Mouse (Mus musculus) c-Kit-positive CD71-positive TER-119-positive erythroid progenitor cells, embryonic 14.5 days (primary cell): ENCODE data around the gene Pde4c.

Source experiments
- DNase-seq: peaks from one replicate; pipeline ENCODE4 v3.0.0-alpha.2; 2013; ENCODE audit warnings: low spot score

Gene Pde4c

DNA sequence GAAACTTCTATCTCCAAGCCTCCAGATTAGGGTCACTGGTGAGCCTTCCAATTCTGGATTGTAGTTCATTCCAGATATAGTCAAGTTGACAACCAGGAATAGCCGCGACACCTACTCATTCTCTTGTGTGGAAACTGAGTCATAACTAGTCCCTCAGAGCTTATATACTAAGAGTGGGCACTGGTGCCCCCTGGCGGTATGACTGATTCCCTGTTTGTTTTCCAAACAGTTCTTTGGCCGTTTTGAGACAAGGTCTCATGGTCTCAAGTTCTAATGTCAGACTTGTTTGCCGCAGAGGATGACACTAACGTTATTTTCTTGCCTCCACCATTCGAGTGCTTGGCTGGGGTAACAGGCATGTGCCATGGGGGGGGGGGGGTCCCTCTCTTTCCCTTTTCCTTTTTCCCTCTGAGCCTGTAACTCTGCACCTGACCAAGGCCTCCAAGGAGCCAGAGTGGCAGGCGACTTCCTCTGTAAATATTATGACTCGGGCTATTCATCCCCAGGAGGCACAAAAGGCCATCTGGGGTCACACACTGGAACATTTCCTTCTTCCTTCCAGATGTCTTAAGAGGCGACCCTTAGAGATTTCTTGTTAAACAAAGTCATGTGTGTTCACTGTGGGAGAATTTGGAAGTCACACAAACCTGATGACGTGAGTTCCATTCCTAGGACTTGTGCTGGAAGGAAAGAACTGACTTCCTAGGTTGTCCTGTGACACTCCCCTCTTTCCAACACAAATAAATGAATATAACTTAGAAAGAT is 28.7 kb downstream of the Pde4c start:
- peak; percentile 78 for DNase-seq

DNA sequence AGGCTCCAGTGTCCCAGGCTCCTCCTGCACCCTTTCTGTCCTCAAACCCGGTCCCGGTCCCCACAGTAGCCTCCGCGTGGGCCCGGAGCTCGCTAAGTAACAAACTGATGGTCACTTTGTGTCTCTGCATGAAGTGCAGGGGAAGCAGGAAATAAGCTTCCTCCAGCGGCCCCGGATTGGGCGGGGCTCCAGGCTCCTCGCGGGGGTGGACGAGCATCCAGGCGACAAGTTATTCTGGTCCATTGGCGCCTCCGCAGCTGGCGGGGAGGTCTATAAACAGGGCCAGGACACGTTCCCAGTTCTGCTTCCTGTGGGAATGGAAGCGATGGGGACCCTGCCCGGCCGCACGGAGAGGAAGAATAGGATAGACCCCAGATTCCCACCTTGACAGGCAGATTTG is 29.6 kb downstream of the Pde4c start:
- no peak for DNase-seq

DNA sequence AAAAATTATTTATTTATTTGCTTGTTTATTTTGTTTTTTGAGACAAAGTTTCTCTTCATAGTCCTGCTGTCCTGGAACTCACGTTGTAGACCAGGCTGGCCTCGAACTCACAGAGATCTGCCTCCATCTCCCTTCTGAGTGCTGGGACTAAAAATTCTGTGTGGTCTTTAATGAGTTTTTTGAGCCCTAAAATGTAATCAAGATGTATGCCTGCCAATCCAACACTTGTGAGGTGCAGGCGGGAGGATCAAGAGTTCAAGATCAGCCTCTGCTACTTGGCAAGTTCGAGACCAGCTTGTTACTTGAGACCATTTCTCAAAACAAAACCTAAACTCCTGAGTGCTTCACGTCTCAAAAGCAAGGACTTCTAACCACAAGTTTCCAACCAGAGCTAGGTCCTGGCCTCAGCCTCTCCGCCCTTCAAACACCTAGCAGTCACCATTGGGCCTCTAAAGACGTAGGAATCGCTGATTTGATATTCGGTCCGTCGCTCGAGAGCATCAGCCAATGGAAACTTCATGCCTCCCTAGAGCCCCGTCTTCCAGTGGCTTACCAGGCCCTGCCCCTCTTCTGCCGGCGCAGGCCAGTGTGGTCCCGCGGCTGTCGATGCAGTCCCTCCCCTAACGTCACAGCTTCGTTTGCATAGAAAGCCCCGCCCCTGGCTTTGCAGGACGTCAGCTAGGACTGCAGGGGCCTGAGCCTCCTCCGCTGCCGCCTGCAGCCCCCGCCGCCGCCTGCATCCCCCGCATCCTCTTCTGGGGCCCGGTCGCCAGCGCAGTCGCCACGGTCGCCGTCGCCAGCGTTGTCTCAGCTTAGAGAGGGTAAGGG is 30.7 kb downstream of the Pde4c start, which contains the start of gene Rab3a:
Rab3a (plus strand) TSS at position 637 of the 828 bp plus-strand sequence.
- DNase-seq: peak; percentile 96

DNA sequence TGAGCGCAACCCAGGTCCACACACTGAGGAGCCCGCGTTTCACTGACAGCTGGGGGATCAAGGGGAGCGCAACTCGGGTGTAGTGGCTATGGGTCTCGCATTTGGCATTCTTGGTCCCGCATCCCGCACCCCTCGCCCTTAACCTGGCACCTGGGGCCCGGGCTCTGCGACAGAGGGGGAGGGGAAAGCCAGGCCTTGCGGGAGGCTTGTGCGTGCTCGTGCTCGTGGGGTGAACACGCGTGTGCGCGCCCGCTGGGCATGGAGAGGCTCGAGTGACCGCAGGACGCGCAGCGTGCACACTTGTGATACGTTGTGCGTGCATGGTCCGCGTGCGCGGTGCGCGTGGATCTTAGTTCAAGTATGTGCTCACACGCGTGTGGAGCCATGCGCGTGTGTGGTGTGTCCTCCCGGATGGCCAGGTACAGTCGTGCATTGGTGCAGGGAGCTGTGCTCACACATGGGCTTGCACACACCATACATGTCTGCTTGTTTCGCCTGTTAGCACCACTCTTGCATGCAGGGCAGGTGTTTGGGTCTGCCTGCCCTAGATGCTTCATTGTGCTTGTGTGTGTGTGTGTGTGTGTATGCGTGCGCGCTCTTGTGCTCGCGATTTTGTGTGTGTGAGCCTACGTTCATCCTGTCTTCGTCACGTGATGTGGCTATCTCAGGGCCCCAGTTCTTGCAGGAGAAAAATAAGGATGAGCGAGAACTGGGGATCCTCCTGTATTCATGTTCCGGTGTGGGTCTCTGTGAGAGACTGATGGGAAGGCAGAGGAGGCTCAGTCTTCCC is 31.5 kb downstream of the Pde4c start:
- no peak for DNase-seq

DNA sequence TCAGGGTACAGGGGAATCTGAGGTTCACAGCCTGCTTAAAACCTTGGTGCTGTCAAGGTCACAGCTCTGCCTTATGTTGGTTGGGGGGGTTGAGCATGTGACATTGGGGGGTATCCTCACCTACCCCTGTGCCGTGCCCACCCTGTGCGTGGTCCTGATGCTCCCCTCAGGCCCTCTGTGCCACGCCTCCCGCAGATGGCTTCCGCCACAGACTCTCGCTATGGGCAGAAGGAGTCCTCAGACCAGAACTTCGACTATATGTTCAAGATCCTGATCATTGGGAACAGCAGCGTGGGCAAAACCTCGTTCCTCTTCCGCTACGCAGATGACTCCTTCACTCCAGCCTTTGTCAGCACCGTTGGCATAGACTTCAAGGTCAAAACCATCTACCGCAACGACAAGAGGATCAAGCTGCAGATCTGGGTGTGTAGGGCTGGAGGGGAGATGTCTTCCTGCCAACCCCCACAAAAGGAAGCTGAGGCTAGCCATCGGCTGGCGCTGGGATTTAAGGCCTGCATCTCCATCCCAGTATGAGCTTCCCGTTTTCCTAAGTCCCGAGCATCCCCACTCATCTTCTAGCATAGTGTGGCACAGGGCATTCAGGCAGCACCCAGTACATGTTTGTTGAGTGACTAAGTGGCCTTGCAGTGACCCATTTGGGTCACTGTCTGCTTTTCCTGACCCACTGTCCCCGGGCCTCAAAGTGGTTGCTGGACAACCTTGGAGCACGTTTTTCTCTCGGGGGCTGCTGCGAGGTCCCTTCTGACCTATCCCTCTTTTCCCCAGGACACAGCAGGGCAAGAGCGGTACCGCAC is 32.3 kb downstream of the Pde4c start:
- no peak for DNase-seq

GRCm38 (mm10) chr8:70756476-70757040 is 33.0 kb downstream of the Pde4c start:
- no peak for DNase-seq

GRCm38 (mm10) chr8:70757523-70758307 is 34.2 kb downstream of the Pde4c start:
- DNase-seq: no peak

- DNase-seq: no peak
These were observed 34.7 kb downstream of the Pde4c start for GRCm38 (mm10) chr8:70758308-70758615.

DNA sequence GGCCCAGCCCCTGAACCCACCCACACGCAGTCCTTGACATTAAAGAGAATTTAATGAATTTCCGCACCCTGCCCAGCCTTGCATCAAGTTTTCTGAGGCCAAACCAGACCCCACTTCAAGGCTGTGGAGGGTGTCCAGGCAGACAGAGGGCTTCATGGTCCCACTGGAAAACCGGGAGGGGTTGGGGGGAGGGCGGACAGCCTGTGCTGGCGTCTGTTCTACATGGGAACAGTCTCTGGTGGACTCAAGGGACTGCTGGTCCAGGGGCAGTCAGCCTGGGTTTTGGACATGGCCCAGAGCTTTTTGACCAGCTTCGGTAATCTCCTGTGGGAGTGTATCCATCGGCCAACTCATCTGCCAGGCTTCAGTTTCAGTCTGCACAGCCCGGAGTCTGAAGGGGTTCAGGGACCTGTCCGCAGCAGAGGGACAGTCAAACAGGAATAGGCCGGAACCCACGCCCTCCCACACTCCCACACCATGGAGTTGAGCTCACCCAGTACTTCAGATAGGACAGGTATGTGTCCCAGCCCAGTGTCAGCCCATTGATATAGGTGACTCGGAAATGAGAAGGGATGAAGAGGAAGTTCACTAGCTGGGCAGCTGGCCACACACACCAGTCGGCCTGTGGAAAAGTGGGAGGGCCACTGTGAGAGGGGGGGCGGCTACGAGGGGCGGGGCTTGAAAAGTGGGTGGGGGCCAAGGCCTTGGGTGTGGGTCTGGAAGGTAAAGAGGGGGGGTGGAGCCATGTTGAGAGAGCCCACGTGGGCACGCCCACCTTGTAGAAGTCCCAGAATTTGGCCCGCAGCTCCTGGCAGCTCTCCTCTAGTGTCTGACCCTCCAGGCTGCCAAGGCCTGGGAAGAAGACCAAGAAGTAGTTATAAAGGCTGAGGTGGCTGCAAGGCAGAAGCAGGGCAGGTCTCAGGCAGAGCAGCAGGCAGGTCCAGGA is 35.4 kb downstream of the Pde4c start:
- DNase-seq: no peak

DNA sequence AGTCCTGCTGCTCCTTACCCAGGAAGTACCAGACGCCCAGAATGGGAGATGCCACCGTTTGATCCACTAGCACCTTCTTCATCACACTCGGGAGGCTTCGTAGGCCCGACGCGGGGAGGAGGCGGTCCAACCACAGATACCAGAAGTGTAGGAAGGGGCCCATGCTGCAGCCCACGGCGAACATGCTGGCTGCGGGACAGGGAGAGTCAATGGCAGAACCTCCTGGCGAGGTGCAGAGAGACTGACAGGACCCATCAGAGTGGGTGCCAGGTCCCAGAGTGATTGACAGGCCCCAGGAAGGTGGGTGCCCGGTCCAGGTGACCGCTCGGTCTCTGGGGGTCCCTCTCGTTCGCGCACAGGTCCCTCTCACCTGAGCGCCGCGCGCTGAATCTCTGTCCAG is 36.8 kb downstream of the Pde4c start:
- no peak for DNase-seq

- peak; percentile 99 for DNase-seq
These were observed 37.4 kb downstream of the Pde4c start, which contains the start of gene Mpv17l2 for GRCm38 (mm10) chr8:70760775-70761406. Gene Mpv17l2, minus strand, starts transcription at chr8:70760946.

DNA sequence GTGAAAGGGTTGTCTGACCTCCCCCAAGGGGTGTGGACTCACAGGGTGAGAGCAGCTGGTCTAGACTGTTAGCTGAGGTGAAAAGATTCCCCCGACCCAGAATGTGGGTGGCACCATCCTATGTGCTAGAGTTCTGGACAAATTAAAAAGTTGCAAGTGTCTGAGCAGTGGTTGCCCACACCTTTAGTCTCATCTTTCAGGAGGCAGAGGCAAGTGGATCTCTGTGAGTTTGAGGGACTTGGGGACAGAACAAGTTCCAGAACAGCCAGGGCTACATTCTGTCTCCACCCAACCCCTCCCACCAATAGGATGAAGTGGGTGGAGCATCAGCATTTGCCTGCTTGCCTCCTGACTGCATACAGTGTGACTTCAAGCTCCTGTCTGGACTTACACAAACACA is 38.6 kb downstream of the Pde4c start:
- DNase-seq: peak; percentile 83

DNA sequence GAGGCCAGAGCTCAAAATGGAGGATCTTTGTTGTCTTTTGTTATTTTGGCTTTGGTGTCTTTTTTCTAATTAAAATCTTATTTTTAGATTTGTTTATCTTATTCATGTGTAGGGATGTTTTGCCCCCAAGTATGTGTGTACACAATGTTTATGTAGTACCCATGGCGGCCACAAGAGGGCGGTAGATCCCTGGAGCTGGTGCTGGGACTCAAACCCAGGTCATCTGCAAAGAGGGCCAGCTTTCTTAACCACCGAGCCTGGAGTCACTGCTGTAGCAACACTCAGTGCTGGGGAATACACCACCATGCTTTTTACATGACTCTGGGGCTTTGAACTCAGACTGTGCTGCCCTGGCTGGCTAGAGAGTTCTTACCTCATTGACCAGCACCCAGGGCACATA is 39.8 kb downstream of the Pde4c start:
- DNase-seq: peak; percentile 72

DNA sequence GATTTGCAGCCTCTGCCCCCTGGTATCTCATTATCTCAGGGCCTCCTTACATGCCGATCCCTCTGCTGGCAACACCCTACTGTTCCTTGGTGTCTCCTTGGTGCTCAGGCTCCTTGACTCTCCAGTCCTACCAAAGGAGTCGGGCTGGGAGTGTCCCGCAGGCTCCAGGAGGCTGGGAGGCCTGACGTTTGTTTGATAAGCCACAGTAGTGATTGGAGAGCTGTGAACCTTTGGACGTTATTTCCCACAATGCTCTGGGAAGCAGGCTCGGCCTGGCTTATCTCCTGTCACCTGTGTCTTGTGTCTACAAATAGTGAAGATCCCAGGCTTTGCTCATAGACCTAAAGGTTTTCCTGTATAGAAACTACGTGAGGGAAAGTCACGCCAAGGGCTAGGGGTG is 40.5 kb downstream of the Pde4c start:
- DNase-seq: peak; percentile 79

GRCm38 (mm10) chr8:70764676-70765075 is 41.2 kb downstream of the Pde4c start:
- no peak for DNase-seq

DNA sequence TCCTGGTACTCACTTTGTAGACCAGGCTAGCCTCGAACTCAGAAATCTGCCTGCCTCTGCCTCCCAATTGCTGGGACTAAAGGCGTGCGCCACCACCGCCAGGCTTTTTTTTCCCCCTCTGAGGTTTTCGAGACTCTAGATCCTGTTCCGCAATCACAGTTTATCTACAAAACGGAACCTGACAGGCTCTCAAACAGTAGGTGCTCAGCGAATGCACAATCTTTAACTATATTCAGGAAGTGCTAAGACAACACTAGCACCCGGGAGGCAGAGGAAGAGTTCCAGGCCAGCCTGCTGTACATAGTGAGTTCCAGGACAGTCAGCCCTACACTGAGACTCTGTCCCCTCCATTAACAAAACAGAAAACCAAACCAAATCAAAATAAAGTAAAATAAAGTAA is 41.8 kb downstream of the Pde4c start:
- no peak for DNase-seq

DNA sequence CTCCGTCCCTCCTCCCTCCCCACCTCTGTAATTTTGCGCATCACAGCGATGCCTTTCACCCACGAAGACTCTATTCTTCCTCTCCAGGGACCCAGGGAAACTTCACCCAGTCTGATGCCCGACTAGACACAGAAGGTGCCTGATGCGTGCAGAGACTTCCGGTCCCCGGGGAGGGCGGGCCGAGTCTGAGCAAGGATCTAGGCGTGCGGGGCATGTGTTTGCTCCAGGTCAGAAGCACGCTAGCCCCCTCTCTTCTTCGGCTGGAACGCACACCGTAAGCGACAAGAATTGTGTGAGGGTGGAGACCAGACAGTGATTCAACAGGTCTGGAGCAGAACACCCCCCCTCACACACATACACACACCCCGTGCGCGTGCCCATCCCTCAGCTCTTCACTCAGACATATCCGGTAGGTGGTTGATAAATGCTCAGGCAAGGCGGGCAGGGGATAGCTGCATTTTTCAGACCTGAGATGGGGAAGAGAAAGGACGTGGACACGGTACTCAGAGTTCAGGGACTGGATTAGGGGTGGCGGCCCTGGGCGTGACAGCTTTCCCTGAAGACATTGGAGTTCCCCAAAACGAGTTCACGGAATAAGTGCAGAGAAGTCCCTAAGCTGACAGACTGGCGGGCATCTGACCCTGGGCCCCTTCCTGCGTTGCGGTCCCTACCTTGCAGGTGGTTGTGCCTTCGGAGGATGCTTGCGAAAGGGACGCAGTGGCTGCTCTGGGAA is 42.5 kb downstream of the Pde4c start:
- no peak for DNase-seq
